Mouse (Mus musculus): Measurements from ENCODE around the gene Wdr20.

GRCm38 (mm10) chr12:110762321-110762720 is 24.6 kb downstream of the Wdr20 start:
- TF ChIP-seq CTCF (IDR thresholded peaks at IDR 0.05; ENCODE audit: control insufficient read depth, insufficient read depth, insufficient replicate concordance, low read depth, low read length) (no peak), POLR2A (IDR thresholded peaks at IDR 0.05; ENCODE audit: control insufficient read depth, low read depth, low read length) (no peak)

Data from testis, adult 2 months (tissue).